Mouse (Mus musculus): ENCODE measurements around the gene Psmg4. TPM values are rescaled to one million over a fixed set of nuclear protein-coding genes. Genes with fewer than 3 reads are reported as not detected.

Gene Psmg4
- total and polyA plus RNA-seq, 2 experiments from 2014 or later = 87.7 to 99.5 TPM

- DNase-seq (ENCODE audit: low spot score) (peak; percentile 93), ATAC-seq (ENCODE audit: low FRiP score) (peak; percentile 66)
- Histone ChIP-seq H3K9me3 (ENCODE audit: low read length) (no peaks in the 10 kb centered on the region), H3K4me2 (ENCODE audit: low read depth, low read length, poor library complexity, severe bottlenecking) (peak overlapping the region; percentile 36), H3K27me3 (ENCODE audit: insufficient read depth, low read length) (no peaks in the 10 kb centered on the region), H3K9ac (replicated peaks; ENCODE audit: low read length, poor library complexity, severe bottlenecking) (no peak overlapping the region; the same call in 1 of the 2 replicates), H3K4me1 (ENCODE audit: insufficient read depth, low read length) (no peaks in the 10 kb centered on the region; the same call in 1 of the 2 replicates), H3K4me3 (ENCODE audit: low read depth, low read length) (peak overlapping the region; percentile 21), H3K27ac (ENCODE audit: low read depth, low read length) (peak overlapping the region; percentile 68), H3K36me3 (ENCODE audit: insufficient read depth, low read length) (no peaks in the 10 kb centered on the region)
- TF ChIP-seq CTCF (IDR thresholded peaks at IDR 0.05) = peak; percentile 83
- WGBS = 33% methylated on average over 13 of the region's 13 CpGs
These were observed 8.4 kb upstream of the Psmg4 start for GRCm38 (mm10) chr13:34154217-34154930.

GRCm38 (mm10) chr13:34154931-34155272, 7.9 kb upstream of the Psmg4 start:
- Histone ChIP-seq H3K4me3 (ENCODE audit: low read depth, low read length) (peak overlapping the region; percentile 21), H3K27me3 (ENCODE audit: insufficient read depth, low read length) (no peaks in the 10 kb centered on the region), H3K4me1 (ENCODE audit: insufficient read depth, low read length) (no peaks in the 10 kb centered on the region), H3K36me3 (ENCODE audit: insufficient read depth, low read length) (no peaks in the 10 kb centered on the region), H3K4me2 (ENCODE audit: low read depth, low read length, poor library complexity, severe bottlenecking) (peak overlapping the region; percentile 36), H3K9ac (replicated peaks; ENCODE audit: low read length, poor library complexity, severe bottlenecking) (no peak overlapping the region; the same call in 1 of the 2 replicates), H3K9me3 (ENCODE audit: low read length) (no peaks in the 10 kb centered on the region), H3K27ac (ENCODE audit: low read depth, low read length) (peak overlapping the region; percentile 68)
- DNase-seq (ENCODE audit: low spot score) (peak; percentile 83), ATAC-seq (ENCODE audit: low FRiP score) (no peak)
- 20% methylated on average over 3 of the region's 3 CpGs for WGBS
- TF ChIP-seq CTCF (IDR thresholded peaks at IDR 0.05) = peak; percentile 85

DNA sequence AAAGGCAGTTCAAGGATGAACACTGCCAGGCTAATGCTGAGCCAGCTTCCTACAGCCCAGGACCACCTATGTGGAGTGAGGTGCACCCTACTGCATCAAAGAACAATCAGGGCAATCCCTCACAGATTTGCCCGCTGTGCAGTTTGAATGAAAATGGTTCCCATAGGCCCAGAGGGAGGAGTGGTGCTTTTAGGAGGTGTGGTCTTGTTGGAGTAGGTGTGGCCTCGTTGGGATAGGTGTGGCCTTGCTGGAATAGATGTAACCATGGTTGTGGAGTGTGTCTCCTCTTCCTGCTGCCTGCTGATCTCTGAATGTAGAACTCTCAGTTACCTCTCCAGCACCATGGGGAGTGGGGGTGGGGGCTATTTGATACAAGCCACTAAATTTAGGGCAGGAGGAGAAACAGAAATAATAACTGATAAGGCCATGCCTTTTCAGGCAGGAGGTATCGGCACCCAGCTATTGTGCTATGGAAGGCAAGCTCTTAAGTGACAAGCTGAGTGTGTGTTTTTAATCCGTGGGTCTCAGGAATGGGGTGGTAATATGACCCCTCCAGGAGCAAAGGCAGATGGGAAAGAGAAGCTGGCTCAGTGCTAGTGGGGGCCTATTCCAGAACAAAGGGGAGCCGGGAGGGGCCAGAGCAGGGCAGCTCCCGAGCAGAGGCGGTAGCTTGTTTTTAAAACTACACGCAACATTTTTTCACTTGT, 6.5 kb upstream of the Psmg4 start:
- no peak overlapping the region for H3K4me3 ChIP-seq (ENCODE audit: low read depth, low read length)
- TF ChIP-seq CTCF (IDR thresholded peaks at IDR 0.05) = no peak
- no peaks in the 10 kb centered on the region for H3K9me3 ChIP-seq (ENCODE audit: low read length)
- H3K4me2 ChIP-seq (ENCODE audit: low read depth, low read length, poor library complexity, severe bottlenecking) = no peak overlapping the region
- H3K9ac ChIP-seq (replicated peaks; ENCODE audit: low read length, poor library complexity, severe bottlenecking) = no peak overlapping the region
- H3K4me1 ChIP-seq (ENCODE audit: insufficient read depth, low read length) = no peaks in the 10 kb centered on the region
- no peak overlapping the region; the same call in 1 of the 2 replicates for H3K27ac ChIP-seq (ENCODE audit: low read depth, low read length)
- 58% methylated on average over 8 of the region's 8 CpGs for WGBS
- H3K27me3 ChIP-seq (ENCODE audit: insufficient read depth, low read length) = no peaks in the 10 kb centered on the region
- DNase-seq (ENCODE audit: low spot score) (no peak), ATAC-seq (ENCODE audit: low FRiP score) (no peak)
- no peaks in the 10 kb centered on the region for H3K36me3 ChIP-seq (ENCODE audit: insufficient read depth, low read length)

GRCm38 (mm10) chr13:34156840-34157185, 6.0 kb upstream of the Psmg4 start:
- no peak overlapping the region for H3K4me3 ChIP-seq (ENCODE audit: low read depth, low read length)
- H3K27me3 ChIP-seq (ENCODE audit: insufficient read depth, low read length) = no peaks in the 10 kb centered on the region
- 64% methylated on average over 2 of the region's 2 CpGs for WGBS
- no peak for TF ChIP-seq CTCF (IDR thresholded peaks at IDR 0.05)
- ATAC-seq (ENCODE audit: low FRiP score) (no peak), DNase-seq (ENCODE audit: low spot score) (peak; percentile 80)
- no peak overlapping the region for H3K9ac ChIP-seq (replicated peaks; ENCODE audit: low read length, poor library complexity, severe bottlenecking)
- H3K27ac ChIP-seq (ENCODE audit: low read depth, low read length) = no peak overlapping the region; the same call in 1 of the 2 replicates
- H3K9me3 ChIP-seq (ENCODE audit: low read length) = no peaks in the 10 kb centered on the region
- no peaks in the 10 kb centered on the region for H3K4me1 ChIP-seq (ENCODE audit: insufficient read depth, low read length)
- no peaks in the 10 kb centered on the region for H3K36me3 ChIP-seq (ENCODE audit: insufficient read depth, low read length)
- no peak overlapping the region for H3K4me2 ChIP-seq (ENCODE audit: low read depth, low read length, poor library complexity, severe bottlenecking)

GRCm38 (mm10) chr13:34157596-34158157, 5.1 kb upstream of the Psmg4 start:
- H3K27me3 ChIP-seq (ENCODE audit: insufficient read depth, low read length) = no peaks in the 10 kb centered on the region
- ATAC-seq (ENCODE audit: low FRiP score) (no peak), DNase-seq (ENCODE audit: low spot score) (no peak)
- no peaks in the 10 kb centered on the region for H3K9me3 ChIP-seq (ENCODE audit: low read length)
- peak; percentile 52 for TF ChIP-seq CTCF (IDR thresholded peaks at IDR 0.05)
- H3K9ac ChIP-seq (replicated peaks; ENCODE audit: low read length, poor library complexity, severe bottlenecking) = no peak overlapping the region
- no peaks in the 10 kb centered on the region for H3K36me3 ChIP-seq (ENCODE audit: insufficient read depth, low read length)
- WGBS = 88% methylated on average over 3 of the region's 3 CpGs
- no peaks in the 10 kb centered on the region for H3K4me1 ChIP-seq (ENCODE audit: insufficient read depth, low read length)
- no peak overlapping the region for H3K27ac ChIP-seq (ENCODE audit: low read depth, low read length)
- H3K4me2 ChIP-seq (ENCODE audit: low read depth, low read length, poor library complexity, severe bottlenecking) = no peak overlapping the region
- no peak overlapping the region for H3K4me3 ChIP-seq (ENCODE audit: low read depth, low read length)

DNA sequence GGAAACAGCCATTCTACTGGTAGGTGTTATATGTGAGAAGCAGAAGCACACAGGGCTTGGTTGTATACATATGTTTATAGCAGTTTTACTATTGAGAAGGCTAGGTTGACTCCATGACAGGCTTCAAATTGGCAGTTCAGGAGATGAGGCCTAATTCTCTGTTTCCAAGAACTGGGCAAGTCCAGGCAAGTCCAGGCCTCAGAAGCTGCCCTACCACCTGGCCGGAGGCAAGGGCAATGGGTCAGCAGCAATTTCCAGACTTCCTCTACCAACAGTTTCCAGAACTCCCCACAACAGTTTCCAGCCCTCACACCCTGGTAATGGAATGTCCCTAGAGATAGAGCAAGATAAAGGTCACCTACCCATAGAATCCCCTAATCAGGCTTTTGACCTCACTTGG, 2.8 kb upstream of the Psmg4 start:
- H3K9ac ChIP-seq (replicated peaks; ENCODE audit: low read length, poor library complexity, severe bottlenecking) = no peak overlapping the region
- no peak overlapping the region for H3K4me3 ChIP-seq (ENCODE audit: low read depth, low read length)
- H3K27me3 ChIP-seq (ENCODE audit: insufficient read depth, low read length) = no peaks in the 10 kb centered on the region
- no peaks in the 10 kb centered on the region for H3K4me1 ChIP-seq (ENCODE audit: insufficient read depth, low read length)
- 97% methylated on average over 1 of the region's 1 CpGs for WGBS
- ATAC-seq (ENCODE audit: low FRiP score) (no peak), DNase-seq (ENCODE audit: low spot score) (no peak)
- no peaks in the 10 kb centered on the region for H3K36me3 ChIP-seq (ENCODE audit: insufficient read depth, low read length)
- no peak overlapping the region for H3K4me2 ChIP-seq (ENCODE audit: low read depth, low read length, poor library complexity, severe bottlenecking)
- H3K27ac ChIP-seq (ENCODE audit: low read depth, low read length) = no peak overlapping the region
- no peak for TF ChIP-seq CTCF (IDR thresholded peaks at IDR 0.05)
- H3K9me3 ChIP-seq (ENCODE audit: low read length) = no peaks in the 10 kb centered on the region
